Mouse (Mus musculus): ENCODE results near the gene Cyfip1.

Gene Cyfip1

DNA sequence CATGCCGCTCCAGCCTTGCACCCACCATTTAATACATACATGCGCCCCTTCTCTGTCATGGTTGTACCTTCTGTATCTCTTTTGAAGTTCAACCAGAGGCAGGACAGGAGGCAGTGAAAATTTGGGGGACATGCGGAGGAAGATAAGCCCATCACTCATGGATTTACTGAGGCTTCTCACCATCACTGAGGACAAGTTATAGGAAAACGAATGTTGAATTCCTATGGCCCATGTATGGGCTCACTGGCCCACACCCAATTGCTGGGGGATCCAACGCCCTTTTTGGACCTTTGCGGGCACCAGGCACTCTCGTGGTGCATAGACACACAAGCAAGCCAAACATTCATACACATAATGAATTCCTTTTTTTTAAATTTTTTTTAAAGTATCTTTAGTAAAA lies at the start of gene Cyfip1:
Cyfip1 (plus strand) TSS at position 301 of the 400 bp plus-strand sequence.
- DNase-seq (ENCODE audit: low spot score): no peak

DNA sequence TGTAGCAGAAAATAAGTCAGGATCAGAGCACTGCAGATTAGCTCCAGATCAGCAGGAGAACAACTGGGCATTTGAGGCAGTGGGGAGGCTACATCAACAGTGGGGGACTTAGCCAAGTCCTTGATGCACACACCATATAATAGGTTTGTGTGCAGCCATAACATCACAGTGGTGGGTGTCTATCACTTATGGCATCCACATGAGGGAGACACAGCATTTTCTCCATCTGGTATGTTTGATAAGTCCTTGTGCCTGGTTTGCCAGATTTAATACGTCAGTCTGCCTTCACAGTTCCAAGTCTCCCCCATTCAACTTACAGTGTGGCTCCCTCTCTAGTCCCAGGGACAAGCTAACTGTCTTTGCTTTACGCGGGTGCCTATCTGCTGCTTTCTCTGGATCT lies 49.3 kb upstream of the Cyfip1 start:
- no peak for DNase-seq (ENCODE audit: low spot score)

DNA sequence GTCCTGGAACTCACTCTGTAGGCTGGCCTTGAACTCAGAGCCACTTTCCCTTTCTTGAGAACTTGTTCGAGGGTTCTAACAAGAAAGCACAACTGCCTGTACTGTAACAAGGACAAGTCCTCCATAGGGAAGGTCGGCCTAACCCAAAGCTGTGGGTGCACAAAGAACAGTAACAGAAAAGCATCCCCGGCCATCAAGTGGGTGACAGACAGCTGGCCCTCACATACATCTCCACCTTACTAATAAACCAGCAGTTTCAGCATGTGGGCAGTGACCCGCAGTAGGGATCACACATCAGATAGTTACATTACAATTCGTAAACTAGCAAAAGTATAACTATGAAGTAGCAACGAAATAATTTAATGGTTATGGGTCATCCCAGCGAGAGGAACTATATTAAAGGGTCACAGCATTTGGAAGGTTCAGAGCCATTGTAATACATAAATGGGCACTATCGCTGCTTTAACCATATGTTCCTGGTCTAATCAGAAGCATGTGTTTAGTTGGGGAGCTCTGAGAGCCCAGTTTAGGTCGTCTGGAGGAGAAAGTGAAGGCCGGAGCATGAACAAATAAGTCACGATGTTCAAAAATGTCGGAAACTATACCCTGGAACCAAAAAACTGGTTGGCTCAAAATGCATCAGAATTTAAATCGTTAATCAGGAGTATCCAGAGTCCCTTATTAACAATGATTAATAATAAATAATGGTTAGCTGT lies 48.2 kb upstream of the Cyfip1 start:
- DNase-seq (ENCODE audit: low spot score): no peak

DNA sequence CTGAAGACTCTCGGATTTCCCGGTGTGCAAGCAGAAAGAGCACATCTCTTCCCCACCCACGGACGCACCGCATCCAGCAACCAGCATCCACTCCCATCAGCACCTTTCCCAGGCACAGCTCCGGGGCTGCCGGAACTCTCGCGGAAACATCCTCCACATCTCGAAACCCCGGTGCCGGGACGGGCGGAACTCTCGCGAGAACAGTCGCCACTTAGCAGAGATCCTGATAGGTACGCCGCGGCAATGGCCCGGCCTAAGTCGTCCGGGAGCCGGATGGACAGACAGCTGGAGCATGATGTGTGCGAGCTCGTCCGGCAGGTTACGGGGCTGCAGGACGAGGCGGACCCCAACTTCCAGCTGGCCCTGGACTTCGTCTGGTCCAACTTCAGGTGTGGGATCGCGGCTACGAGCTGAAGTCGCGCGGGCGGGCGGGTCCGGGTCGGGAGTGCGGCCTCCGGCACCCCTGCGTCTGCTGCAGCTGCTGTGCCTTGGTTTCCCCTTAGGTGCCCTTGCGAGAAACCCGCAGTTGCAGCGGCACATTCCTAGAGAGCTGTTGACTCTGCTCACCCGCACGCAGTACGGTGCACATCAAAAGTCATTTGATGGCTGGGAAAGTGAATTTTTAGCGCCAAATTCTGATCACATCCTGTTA lies 47.5 kb upstream of the Cyfip1 start, which contains the start of gene Tubgcp5:
Tubgcp5 (plus strand) TSS at position 203 of the 652 bp plus-strand sequence.
- peak; percentile 97 for DNase-seq (ENCODE audit: low spot score)

DNA sequence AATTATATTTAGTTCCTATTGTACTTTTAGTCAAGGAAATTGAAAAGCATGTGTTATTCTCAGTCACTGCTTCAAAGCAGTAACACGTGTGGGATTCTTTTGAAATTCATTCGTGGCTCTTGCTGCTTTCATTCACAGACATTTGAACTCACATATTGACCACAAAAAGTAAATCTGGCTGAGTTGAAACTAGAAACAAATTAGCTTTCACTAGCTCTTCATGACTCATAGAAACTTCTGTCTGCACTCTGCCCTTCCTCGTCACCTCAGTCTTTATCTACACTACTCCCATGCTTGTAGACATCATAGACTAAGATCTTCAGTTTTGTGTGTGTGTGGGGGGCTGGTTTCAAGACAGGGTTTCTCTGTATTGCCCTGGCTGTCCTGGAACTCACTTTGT lies 41.6 kb upstream of the Cyfip1 start:
- no peak for DNase-seq (ENCODE audit: low spot score)

DNA sequence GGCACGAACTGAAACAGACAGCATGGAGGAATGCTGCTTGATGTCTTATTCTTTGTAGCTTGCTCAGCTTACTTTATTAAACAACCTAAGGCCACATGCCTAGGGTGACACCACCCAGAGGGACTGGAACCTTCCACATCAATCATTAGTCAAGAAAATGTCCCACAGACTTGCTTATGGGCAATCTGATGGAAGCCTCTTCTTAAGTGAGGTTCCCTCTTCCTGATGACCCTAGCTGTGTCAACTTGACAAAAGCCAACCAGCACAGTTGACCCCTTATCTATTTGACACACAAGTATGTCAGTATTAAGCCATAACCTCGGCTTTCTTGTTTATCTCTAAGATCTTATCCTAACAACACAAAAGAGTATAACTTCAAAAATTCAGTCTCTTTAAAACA lies 31.6 kb upstream of the Cyfip1 start:
- DNase-seq (ENCODE audit: low spot score): no peak

DNA sequence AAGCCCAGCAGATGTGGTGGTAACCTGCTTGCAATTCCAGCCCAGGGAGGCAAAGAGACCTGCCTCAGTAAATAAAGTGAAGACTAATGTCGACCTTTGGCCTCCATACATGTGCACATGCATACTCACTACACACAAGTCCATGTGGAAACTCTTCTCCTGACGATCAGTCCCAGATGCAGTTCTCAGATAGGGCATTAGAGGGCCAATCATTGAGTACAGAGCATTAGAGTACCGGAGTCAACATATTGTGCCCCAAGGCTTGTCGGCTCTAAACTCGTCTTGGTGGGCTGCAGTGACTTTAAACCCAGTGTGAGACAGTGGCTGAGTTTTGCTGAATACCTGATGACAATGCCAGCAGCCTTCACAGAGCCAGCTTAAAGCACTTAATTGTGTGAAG lies 17.1 kb upstream of the Cyfip1 start:
- no peak for DNase-seq (ENCODE audit: low spot score)

DNA sequence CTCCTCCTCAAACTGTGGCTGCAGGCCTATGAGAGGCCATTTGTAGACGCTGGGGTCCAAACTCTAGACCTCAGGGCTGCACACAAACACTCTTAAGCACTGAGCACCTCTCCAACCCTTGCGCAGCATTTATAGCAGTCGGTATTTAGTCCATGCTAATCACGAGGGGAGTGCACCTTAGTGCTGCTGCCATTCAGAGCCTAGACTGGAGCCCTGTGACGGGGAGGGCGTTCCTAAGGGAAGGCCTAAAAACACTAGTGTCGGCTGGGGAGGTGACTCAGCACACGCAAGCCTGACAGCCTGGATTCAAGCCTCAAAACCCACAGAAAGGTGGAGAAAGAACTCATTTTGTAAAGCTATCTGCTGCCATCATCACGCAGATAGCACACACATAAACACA lies 14.0 kb upstream of the Cyfip1 start:
- no peak for DNase-seq (ENCODE audit: low spot score)

DNA sequence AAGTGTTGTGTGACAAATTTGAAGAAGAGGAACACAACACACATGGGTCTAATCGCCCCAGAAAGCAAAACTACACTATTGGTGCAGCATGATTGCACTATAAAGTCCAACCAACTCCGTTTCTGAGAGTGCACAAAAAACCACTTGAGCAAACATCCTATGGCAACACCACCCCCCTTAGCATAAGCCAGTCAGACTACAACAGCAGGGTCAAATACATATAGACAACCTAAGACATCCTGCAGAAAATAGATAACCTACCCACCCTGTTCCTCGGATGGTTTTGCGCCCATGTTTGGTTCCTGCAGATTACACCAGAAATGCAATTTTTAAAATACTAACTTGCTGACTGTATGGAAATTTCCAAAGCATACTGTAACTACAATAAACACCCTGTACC lies 4.7 kb upstream of the Cyfip1 start:
- no peak for DNase-seq (ENCODE audit: low spot score)

DNA sequence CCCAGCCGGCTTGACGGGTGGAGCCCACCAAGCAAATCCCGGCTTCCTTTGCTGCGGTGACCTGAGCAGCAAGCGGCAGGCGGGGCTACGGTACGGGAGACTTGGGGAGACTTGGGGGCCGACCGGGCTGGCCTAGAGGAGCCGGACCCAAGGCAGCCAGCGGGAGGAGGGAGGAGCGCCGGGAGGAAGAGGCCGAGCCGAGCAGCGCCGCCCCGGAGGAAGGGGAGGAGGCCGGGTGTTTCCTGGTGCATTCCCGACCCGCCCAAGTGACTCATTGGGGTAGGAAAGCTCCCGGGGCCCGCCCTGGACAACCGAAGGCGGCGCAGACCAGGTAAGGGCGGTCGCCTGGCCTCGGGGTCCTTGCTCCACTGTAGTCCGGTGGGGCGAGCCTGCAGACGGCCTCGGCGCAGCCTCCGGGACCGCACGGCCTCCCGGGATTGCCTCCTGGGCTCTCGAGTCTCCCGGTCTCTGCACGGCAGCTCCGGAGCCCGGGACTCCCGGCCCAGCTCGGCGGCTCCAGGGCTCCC lies 495 bp downstream of the Cyfip1 start:
- DNase-seq (ENCODE audit: low spot score): peak; percentile 92

DNA sequence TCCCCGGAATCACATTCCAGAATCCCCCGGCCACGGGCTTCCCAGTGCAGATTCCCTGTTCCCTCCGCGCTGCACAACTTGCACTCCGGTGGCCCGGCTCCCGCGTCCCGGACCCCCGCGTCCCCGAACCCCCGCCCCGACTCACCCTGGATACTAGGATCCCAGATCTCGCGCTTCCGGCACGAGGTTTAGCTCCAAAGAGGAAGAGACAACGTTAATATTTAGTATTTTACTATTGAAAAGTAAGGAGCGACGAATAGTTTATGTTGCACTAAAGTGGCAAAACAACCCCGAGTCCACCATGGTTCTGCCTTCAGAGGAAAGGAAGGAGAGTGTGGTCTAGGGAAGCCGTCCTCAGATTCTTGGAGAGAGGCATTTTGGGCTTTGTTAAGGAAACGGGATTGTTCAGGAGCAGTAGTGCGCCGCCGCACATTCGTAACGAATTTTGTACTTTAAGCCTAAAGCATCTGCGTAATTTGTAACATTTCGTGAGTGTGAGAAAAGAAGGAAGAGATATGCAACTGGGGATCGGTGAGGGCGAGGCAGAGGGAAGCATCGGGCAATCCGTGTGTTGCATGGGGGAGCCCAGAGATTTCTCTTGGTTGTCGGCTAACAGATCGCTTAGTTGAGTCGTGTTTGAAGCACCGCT lies 1.1 kb downstream of the Cyfip1 start:
- DNase-seq (ENCODE audit: low spot score): peak; percentile 12

DNA sequence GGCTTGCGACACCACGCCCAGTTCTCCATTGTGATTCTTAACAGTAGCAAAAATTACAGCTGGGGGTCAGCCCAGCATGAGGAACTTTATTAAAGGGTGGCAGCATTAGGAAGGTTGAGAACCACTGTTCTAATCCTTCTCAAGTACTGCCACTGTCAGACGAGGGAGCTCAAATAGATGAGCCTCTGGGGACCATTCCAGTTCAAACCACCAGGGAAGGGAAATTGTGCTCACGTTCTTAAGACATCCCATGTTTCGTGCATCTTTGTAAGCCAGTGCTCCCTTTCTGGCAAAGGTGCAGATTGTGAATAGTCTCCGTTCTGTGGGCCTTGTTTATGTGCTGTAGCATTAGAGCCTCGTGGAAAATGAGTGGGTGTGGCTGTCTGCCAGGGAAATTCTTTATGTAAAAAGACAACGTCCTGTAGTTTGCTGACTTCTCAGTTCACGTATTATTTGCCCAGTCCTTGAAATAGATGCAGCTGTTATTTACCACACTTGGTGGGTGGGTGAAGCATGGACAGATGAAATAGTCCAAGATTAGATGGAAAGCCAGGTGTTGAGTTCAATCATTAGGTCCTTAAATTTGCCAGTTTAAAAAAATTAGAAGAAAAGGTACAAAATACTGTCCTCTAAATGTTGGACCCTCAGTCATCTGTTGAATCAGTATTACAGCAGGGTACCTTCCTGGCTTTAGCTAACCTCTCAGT lies 5.2 kb downstream of the Cyfip1 start:
- no peak for DNase-seq (ENCODE audit: low spot score)

DNA sequence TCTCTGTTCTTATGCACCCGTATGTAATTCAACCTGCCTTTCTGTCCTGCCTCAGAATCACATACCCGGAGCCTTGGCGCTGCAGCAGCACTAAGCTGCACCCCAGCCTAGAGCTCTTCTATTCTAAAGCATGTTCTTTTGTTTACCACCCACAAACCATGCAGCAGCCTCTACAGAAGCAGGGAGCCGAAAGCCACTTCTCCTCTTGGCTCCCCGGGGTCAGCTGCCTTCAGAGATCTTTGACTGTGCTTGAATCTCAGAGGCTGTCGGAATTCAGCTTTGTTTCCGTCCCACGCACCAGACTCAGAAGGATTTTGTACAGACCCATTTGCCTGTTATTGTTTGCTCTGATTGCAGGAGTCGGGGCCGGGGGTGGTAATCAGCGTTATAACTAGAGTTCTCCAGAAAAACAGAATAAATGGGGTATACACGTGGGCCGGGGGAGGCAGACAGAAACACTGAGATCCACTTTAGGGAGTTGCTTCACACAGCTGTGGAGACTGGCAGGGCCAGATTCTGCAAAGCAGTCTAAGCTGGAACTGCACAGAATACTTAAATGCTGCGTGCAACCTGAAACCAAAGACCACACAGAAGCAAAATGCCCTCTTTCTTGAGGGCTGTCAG lies 8.5 kb downstream of the Cyfip1 start:
- DNase-seq (ENCODE audit: low spot score): no peak

DNA sequence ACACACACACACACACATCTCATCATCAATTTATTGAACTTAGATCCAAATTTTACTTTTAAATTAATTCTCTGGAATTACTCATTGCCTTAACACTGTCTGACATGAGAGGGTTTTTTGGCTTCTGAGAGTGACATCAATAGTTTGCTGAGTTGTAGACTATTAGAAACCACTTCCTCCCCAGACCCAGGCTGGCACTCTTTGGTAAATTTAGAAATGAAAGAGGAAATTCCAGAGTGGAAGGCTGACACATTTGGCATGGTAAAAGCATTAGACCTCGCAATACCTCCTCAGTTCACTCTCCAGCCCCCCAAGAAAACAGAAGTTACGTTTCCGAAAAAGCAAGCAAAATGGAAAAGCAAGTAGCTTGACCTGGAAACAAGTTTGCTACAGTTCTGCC lies 11.2 kb downstream of the Cyfip1 start:
- DNase-seq (ENCODE audit: low spot score): no peak

DNA sequence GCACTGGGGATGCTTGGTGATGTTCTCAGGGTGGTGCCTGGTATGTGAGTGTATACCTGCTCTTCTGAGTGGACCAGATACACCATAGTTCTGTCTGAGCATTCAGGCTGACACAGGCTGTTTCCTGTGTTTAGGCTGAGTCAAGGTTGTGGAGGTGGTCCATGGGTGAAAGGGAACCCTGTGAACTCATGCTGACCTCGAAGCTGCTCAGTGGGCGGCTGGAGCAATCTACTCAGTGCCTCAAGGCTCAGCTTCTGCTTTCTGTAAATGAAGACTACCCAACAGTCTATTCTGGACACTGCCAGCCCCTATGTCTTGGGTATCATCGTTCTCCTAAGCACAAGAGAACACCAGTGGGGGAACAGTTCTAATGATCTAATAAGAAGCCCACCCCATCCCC lies 14.1 kb downstream of the Cyfip1 start:
- no peak for DNase-seq (ENCODE audit: low spot score)

DNA sequence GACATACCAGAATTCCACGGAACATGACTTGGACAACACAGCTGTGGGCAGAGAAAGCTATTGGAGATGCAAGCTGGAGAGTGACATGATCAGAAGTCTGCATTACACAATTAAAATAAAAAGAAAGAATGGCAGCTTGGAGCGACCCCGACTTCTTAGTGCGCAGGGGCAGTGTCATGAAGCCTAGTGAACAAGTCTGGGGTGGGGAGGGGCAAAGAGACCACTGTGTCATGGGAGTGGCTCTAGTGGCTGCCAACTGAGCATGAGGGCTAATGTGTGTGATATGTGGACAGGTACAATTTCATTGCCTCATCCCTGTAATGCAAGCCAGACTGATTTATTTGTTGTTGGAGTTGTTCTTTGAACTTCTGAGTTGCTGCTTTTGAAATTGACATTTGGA lies 15.2 kb downstream of the Cyfip1 start:
- no peak for DNase-seq (ENCODE audit: low spot score)

DNA sequence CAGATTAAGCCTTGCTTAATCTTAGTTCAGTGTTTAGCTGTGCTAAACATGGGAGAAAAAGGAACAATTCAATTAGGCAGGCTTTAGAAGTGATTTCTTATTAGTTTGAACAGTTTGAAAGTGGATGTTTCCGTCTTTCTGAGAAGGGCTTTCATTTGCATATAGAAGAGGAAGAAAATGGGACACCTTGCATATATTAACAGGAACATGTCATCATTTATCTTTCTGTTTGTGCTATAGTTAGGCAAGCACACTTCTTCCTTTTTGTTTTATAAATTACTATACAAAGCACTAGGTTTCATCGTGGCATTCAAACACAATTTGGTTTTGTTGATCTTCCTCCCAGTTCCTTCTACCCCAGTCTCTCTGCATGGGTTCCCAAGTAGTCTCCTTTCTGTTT lies 16.2 kb downstream of the Cyfip1 start:
- DNase-seq (ENCODE audit: low spot score): no peak

DNA sequence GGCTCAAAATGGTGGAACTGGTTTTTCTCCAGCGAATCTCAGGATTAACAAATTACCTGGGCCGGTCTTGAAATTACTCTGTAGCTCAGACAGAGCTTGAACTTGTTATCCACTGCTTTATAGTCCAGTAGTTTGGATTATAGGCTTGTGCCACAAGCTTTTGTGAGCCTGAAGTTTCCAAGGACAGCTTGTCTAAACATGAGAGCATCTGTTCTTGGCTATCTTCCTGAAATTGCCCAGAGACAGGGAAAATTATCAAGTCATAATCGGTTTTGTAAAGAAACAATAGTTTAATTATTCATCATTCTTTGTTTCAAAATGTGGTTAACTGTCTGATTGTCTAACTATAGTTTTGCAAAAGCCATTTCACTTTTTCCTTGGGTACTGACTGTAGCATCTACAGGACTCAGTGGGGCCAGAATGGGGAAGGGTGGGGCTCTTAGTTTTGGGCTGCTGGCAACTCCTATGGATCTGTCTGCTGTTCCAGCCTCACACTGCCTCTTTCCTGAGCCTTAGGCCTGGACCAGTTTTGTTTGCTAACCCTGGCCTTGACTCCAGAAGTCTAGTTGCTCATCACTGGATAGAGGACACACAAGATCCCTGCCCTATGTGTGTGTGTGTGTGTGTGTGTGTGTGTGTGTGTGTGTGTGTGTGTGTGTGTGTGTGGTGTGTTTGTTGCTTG lies 17.4 kb downstream of the Cyfip1 start:
- DNase-seq (ENCODE audit: low spot score): no peak

DNA sequence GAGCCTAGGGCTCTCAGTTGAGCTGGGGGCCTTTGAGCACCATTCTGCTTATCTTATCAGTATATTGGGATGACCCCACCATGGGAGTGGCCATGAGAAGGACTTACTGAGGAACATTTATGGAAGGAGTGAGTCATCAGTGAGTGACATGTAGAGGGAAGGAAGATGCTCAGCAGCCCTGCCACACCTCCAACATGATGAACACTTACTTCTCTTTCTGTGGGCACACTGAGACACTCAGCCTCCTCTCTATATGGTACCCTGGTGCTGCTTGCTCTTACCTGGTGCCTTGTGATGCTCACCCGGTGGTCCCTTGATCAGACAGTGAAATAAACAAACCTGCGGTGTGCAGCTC lies 17.9 kb downstream of the Cyfip1 start:
- no peak for DNase-seq (ENCODE audit: low spot score)

DNA sequence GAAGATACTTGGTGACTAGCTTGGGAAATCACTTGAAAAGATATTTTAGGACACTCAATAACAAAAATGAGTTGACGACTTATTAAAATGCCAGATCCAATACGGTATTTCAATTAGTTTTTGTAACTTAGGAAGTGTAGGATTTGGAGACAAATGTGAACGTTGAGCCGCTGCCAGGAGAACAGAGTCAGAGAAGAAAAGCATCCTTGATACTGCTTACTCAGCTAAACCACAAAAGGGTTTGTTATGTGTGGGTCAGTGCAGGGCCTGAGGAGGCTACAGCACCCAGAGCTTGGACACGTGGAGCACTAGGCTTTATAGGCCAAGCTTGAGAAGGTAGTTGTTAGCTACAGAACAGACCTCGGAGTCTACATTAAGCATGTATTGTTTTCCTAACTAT lies 18.4 kb downstream of the Cyfip1 start:
- DNase-seq (ENCODE audit: low spot score): no peak

DNA sequence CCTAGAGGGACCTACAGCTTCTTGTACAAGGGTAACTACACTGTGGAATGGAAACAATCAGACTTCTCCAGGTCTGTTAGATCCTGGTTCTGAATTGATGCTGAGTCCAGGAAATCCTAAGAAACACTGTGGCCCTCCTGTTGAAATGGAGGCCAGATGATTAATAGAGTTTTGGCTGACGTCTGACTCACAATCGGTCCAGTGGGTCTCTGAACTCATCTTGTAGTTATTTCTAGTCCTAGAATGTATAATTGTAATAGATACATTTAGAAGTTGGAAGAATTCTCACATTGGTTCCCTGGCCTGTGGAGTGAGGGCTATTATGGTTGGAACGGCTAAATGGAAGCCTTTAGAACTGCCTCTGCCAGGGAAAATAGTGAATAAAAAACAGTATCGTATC lies 19.6 kb downstream of the Cyfip1 start:
- DNase-seq (ENCODE audit: low spot score): no peak

DNA sequence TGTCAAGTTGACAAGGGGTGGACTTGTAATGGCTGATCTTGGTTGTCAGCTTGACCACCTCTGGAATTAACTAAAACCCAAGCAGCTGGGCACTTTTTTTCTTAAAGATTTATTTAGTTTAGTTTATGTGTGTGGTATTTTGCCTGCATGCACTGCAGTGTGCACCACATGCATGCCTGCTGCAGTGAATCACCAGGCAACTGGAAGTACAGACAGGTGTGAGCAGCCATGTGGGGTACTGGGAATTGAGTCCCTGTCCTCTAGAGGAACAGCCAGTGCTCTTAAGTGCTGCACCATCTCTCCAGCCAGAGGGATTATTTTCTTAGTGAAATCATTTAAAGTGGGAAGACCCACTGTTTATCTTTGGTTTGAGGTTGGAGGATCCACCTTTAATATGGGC lies 23.5 kb downstream of the Cyfip1 start:
- DNase-seq (ENCODE audit: low spot score): no peak

All from ovary, postnatal 36 days (tissue).